Mouse (Mus musculus) embryo, embryonic 10 days (tissue): Measurements from ENCODE around the gene Gpr85.
"Not testable (repeated sequence)": the region's sequence is repeated elsewhere in the genome, so short reads cannot be mapped to it uniquely, and the experiment has no call there.

Experiments used
- DNase-seq: peaks from one replicate; pipeline ENCODE4 v3.0.0-alpha.2; 2015; ENCODE audit warnings: low spot score

Gene Gpr85

GRCm38 (mm10) chr6:13839345-13840054 lies at the start of gene Gpr85:
Gpr85 (minus strand) TSS chr6:13839942.
- DNase-seq, result peak; percentile 21

- no peak for DNase-seq
These were observed 45.3 kb upstream of the Gpr85 start for GRCm38 (mm10) chr6:13884877-13885592.

- DNase-seq, result no peak
These were observed 43.2 kb upstream of the Gpr85 start for GRCm38 (mm10) chr6:13882919-13883318.

- no peak for DNase-seq
These were observed 34.2 kb upstream of the Gpr85 start for GRCm38 (mm10) chr6:13873959-13874358.

GRCm38 (mm10) chr6:13872076-13872475 lies 32.3 kb upstream of the Gpr85 start:
- DNase-seq, result no peak

GRCm38 (mm10) chr6:13871625-13871958 lies 31.9 kb upstream of the Gpr85 start:
- no peak for DNase-seq

- DNase-seq, result peak; percentile 97
These were observed 31.3 kb upstream of the Gpr85 start, which contains the start of gene 2610001J05Rik for GRCm38 (mm10) chr6:13870919-13871624. 2610001J05Rik (minus strand) TSS chr6:13871518.

- peak; percentile 53 for DNase-seq
These were observed 30.6 kb upstream of the Gpr85 start for GRCm38 (mm10) chr6:13870289-13870741.

- no peak for DNase-seq
These were observed 20.9 kb upstream of the Gpr85 start for GRCm38 (mm10) chr6:13860596-13860995.

- no peak for DNase-seq
These were observed 20.3 kb upstream of the Gpr85 start for GRCm38 (mm10) chr6:13859877-13860585.

GRCm38 (mm10) chr6:13854230-13854629 lies 14.5 kb upstream of the Gpr85 start:
- DNase-seq, result no peak

- DNase-seq, result no peak
These were observed 13.5 kb upstream of the Gpr85 start for GRCm38 (mm10) chr6:13853244-13853643.

- DNase-seq, result not testable (repeated sequence)
These were observed 6.3 kb upstream of the Gpr85 start for GRCm38 (mm10) chr6:13846031-13846430.

- peak; percentile 87 for DNase-seq
These were observed 931 bp downstream of the Gpr85 start for GRCm38 (mm10) chr6:13838677-13839344.

GRCm38 (mm10) chr6:13837916-13838676 lies 1.6 kb downstream of the Gpr85 start:
- DNase-seq, result no peak

- DNase-seq, result no peak
These were observed 2.7 kb downstream of the Gpr85 start for GRCm38 (mm10) chr6:13836967-13837570.

- DNase-seq, result no peak
These were observed 3.7 kb downstream of the Gpr85 start for GRCm38 (mm10) chr6:13835720-13836665.

- DNase-seq, result no peak
These were observed 7.0 kb downstream of the Gpr85 start for GRCm38 (mm10) chr6:13832770-13833169.

- no peak for DNase-seq
These were observed 10.9 kb downstream of the Gpr85 start for GRCm38 (mm10) chr6:13828877-13829276.
